Mouse (Mus musculus) T-helper 1 cell (primary cell): ENCODE measurements around the gene 2700097O09Rik.
"Not testable (repeated sequence)": the region's sequence is repeated elsewhere in the genome, so short reads cannot be mapped to it uniquely, and the experiment has no call there.

Experiments used
- in situ Hi-C: fragments of 300-600 bp; cut with MboI, MseI; formaldehyde crosslinking; loops from one replicate; pipeline ENCODE4 v1.15.1; 2025; ENCODE audit warnings: high pct_unique_total_duplicates

Gene 2700097O09Rik

GRCm38 (mm10) chr12:55079726-55080600, at the start of gene 2700097O09Rik, which contains the start of gene Srp54a:
Gene 2700097O09Rik, minus strand, starts transcription at chr12:55080110.
Gene Srp54a, plus strand, starts transcription at chr12:55080262.
- in situ Hi-C loops = not testable (repeated sequence)

GRCm38 (mm10) chr12:55124731-55125130, 44.8 kb upstream of the 2700097O09Rik start:
- in situ Hi-C loops = loop anchor here (25.0 kb wide), 1 partner anchor 362 kb away; no protein-coding TSS in a partner anchor

GRCm38 (mm10) chr12:55124242-55124641, 44.3 kb upstream of the 2700097O09Rik start, which contains the start of gene Fam177a:
Gene Fam177a, plus strand, starts transcription at chr12:55124469.
- in situ Hi-C loops = loop anchor here (25.0 kb wide), 1 partner anchor 362 kb away; no protein-coding TSS in a partner anchor

- in situ Hi-C loops = loop anchor here (25.0 kb wide), 1 partner anchor 350 kb away; no protein-coding TSS in a partner anchor
Observed at GRCm38 (mm10) chr12:55112616-55113015, 32.7 kb upstream of the 2700097O09Rik start.

- in situ Hi-C loops = not testable (repeated sequence)
Observed at GRCm38 (mm10) chr12:55092127-55092526, 12.2 kb upstream of the 2700097O09Rik start.

GRCm38 (mm10) chr12:55080601-55080942, 662 bp upstream of the 2700097O09Rik start:
- in situ Hi-C loops = not testable (repeated sequence)

GRCm38 (mm10) chr12:55078706-55079105, 1.2 kb downstream of the 2700097O09Rik start:
- in situ Hi-C loops = not testable (repeated sequence)

GRCm38 (mm10) chr12:55075296-55075695, 4.6 kb downstream of the 2700097O09Rik start:
- in situ Hi-C loops = no loop called here

GRCm38 (mm10) chr12:55073686-55074085, 6.2 kb downstream of the 2700097O09Rik start:
- in situ Hi-C loops = no loop called here

- in situ Hi-C loops = no loop called here
Observed at GRCm38 (mm10) chr12:55072495-55072894, 7.4 kb downstream of the 2700097O09Rik start.

GRCm38 (mm10) chr12:55062141-55062540, 17.8 kb downstream of the 2700097O09Rik start:
- in situ Hi-C loops = loop anchor here (5.0 kb wide), 1 partner anchor 65 kb away; no protein-coding TSS in a partner anchor

GRCm38 (mm10) chr12:55061006-55061405, 18.9 kb downstream of the 2700097O09Rik start:
- in situ Hi-C loops = loop anchor here (5.0 kb wide), 1 partner anchor 64 kb away; no protein-coding TSS in a partner anchor

GRCm38 (mm10) chr12:55060212-55060898, 19.6 kb downstream of the 2700097O09Rik start:
- in situ Hi-C loops = loop anchor here (5.0 kb wide), 1 partner anchor 63 kb away; no protein-coding TSS in a partner anchor

- in situ Hi-C loops = loop anchor here (5.0 kb wide), 1 partner anchor 63 kb away; no protein-coding TSS in a partner anchor
Observed at GRCm38 (mm10) chr12:55059812-55060211, 20.1 kb downstream of the 2700097O09Rik start.

- in situ Hi-C loops = no loop called here
Observed at GRCm38 (mm10) chr12:55058865-55059615, 20.9 kb downstream of the 2700097O09Rik start.

- in situ Hi-C loops = no loop called here
Observed at GRCm38 (mm10) chr12:55056703-55057102, 23.2 kb downstream of the 2700097O09Rik start.

GRCm38 (mm10) chr12:55054551-55055241, 25.2 kb downstream of the 2700097O09Rik start:
- in situ Hi-C loops = no loop called here

GRCm38 (mm10) chr12:55053267-55053666, 26.6 kb downstream of the 2700097O09Rik start:
- in situ Hi-C loops = no loop called here

GRCm38 (mm10) chr12:55051210-55052173, 28.4 kb downstream of the 2700097O09Rik start:
- in situ Hi-C loops = no loop called here
